Mouse (Mus musculus) small intestine, adult 2 months (tissue): ENCODE measurements around the gene Ltf.

Experiments used
- CTCF ChIP-seq: fragments of 200-500 bp; IDR thresholded peaks from 2 replicates; pipeline ENCODE4 v1.5.1; 2012; ENCODE audit warnings: low read depth, mild to moderate bottlenecking, control low read depth, inconsistent platforms, low read length, moderate library complexity, mixed read lengths; ENCODE audit not compliant: insufficient replicate concordance, insufficient read length; ENCODE audit errors: extremely low read depth
- POLR2A ChIP-seq: fragments of 200-500 bp; IDR thresholded peaks from 2 replicates; pipeline ENCODE4 v1.6.1; 2012; ENCODE audit warnings: low read depth, mild to moderate bottlenecking, control low read depth, inconsistent platforms, low read length, moderate library complexity

- TF ChIP-seq CTCF (no peak), POLR2A (no peak)
These were observed 25.8 kb upstream of the Ltf start for GRCm38 (mm10) chr9:110993281-110993709.
